Mouse (Mus musculus) forebrain, embryonic 13.5 days (tissue): ENCODE data around the gene Acsl1. TPM values are rescaled to one million over a fixed set of nuclear protein-coding genes. Genes with fewer than 3 reads are reported as not detected.

Source experiments
- ATAC-seq: fragments of 200-750 bp; cut with Nextera tagmentation; 2 replicates; pipeline ENCODE4 v1.8.0; 2017
- H3K27ac ChIP-seq: fragments of 300-500 bp; sonication (generic); 2 replicates; pipeline ENCODE4 v1.5.1; 2015; ENCODE audit warnings: inconsistent platforms, mild to moderate bottlenecking, moderate library complexity
- H3K27me3 ChIP-seq: fragments of 300-500 bp; sonication (generic); 2 replicates; pipeline ENCODE4 v1.6.1; 2015; ENCODE audit warnings: mild to moderate bottlenecking, inconsistent platforms
- H3K36me3 ChIP-seq: fragments of 300-500 bp; sonication (generic); 2 replicates; pipeline ENCODE4 v1.6.1; 2015; ENCODE audit warnings: mild to moderate bottlenecking, inconsistent platforms; ENCODE audit not compliant: poor library complexity, severe bottlenecking
- H3K4me1 ChIP-seq: fragments of 300-500 bp; sonication (generic); 2 replicates; pipeline ENCODE4 v1.6.1; 2015; ENCODE audit warnings: inconsistent platforms
- H3K4me2 ChIP-seq: fragments of 300-500 bp; sonication (generic); 2 replicates; pipeline ENCODE4 v1.6.1; 2015; ENCODE audit warnings: inconsistent platforms, mild to moderate bottlenecking, moderate library complexity
- H3K4me3 ChIP-seq: fragments of 300-500 bp; sonication (generic); 2 replicates; pipeline ENCODE4 v1.5.1; 2015; ENCODE audit warnings: mild to moderate bottlenecking, inconsistent platforms
- H3K9ac ChIP-seq: fragments of 300-500 bp; sonication (generic); 2 replicates; pipeline ENCODE4 v1.6.1; 2015; ENCODE audit warnings: mild to moderate bottlenecking, inconsistent platforms
- H3K9me3 ChIP-seq: fragments of 300-500 bp; sonication (generic); replicated peaks from 2 replicates; pipeline ENCODE4 v1.6.1; 2016; ENCODE audit warnings: inconsistent platforms
- WGBS: fragments of 180-500 bp; shearing (Covaris S2); methylation state at CpG from one replicate; pipeline ENCODE4 v1.1.7; 2015; 5-methylcytosine and 5-hydroxymethylcytosine counted together
- polyA plus RNA-seq: library from polyadenylated mRNA; unstranded; fragments of >200 nt; fragmentation: Nextera tagmentation; extraction: Ambion mirVana; gene quantifications from 2 replicates; pipeline ENCODE4 v1.2.1, GENCODE M21; 2015

The Acsl1 gene
- polyA plus RNA-seq, 1 experiment from 2014 or later, result 5.8 TPM

GRCm38 (mm10) chr8:46449723-46450251 lies 21.1 kb upstream of the Acsl1 start:
- no peaks in the 10 kb centered on the region for H3K27me3 ChIP-seq
- 76% methylated on average over 8 of the region's 8 CpGs for WGBS
- no peak for ATAC-seq

GRCm38 (mm10) chr8:46458215-46458811 lies 12.5 kb upstream of the Acsl1 start:
- peaks cover 7% of the 10 kb centered on the region; the same call in 1 of the 2 replicates for H3K9me3 ChIP-seq
- no peaks in the 10 kb centered on the region for H3K27me3 ChIP-seq
- no peak overlapping the region for H3K27ac ChIP-seq
- H3K4me3 ChIP-seq, result no peak overlapping the region
- H3K9ac ChIP-seq, result no peak overlapping the region
- WGBS, result 65% methylated on average over 6 of the region's 6 CpGs
- no peak overlapping the region for H3K4me2 ChIP-seq
- no peaks in the 10 kb centered on the region for H3K4me1 ChIP-seq
- no peaks in the 10 kb centered on the region for H3K36me3 ChIP-seq
- ATAC-seq, result no peak

More at GRCm38 (mm10) chr8:46449723-46450251, 21.1 kb upstream of the Acsl1 start:
- no peaks in the 10 kb centered on the region for H3K36me3 ChIP-seq
- no peak overlapping the region for H3K27ac ChIP-seq
- H3K9ac ChIP-seq, result no peak overlapping the region
- peaks cover 7% of the 10 kb centered on the region; the same call in 1 of the 2 replicates for H3K9me3 ChIP-seq
- no peak overlapping the region for H3K4me2 ChIP-seq
- no peak overlapping the region for H3K4me3 ChIP-seq
- no peaks in the 10 kb centered on the region for H3K4me1 ChIP-seq

GRCm38 (mm10) chr8:46468400-46468799 lies 2.4 kb upstream of the Acsl1 start:
- no peak overlapping the region for H3K9ac ChIP-seq
- no peak overlapping the region for H3K4me2 ChIP-seq
- peaks cover 6% of the 10 kb centered on the region; the same call in 1 of the 2 replicates for H3K27me3 ChIP-seq
- H3K36me3 ChIP-seq, result no peaks in the 10 kb centered on the region
- no peak for ATAC-seq
- no peaks in the 10 kb centered on the region for H3K9me3 ChIP-seq
- WGBS, result 86% methylated on average over 2 of the region's 2 CpGs
- no peak overlapping the region for H3K27ac ChIP-seq
- H3K4me1 ChIP-seq, result peaks cover 5% of the 10 kb centered on the region; the same call in 1 of the 2 replicates
- H3K4me3 ChIP-seq, result no peak overlapping the region

- ATAC-seq, result no peak
- WGBS, result 92% methylated on average over 8 of the region's 8 CpGs
- Histone ChIP-seq H3K9ac (no peak overlapping the region), H3K4me3 (no peak overlapping the region), H3K4me2 (no peak overlapping the region), H3K27ac (no peak overlapping the region), H3K9me3 (no peaks in the 10 kb centered on the region), H3K27me3 (peaks cover 9% of the 10 kb centered on the region; the same call in 1 of the 2 replicates), H3K4me1 (peaks cover 5% of the 10 kb centered on the region; the same call in 1 of the 2 replicates), H3K36me3 (no peaks in the 10 kb centered on the region)
Measured at GRCm38 (mm10) chr8:46469071-46469769, 1.6 kb upstream of the Acsl1 start.

GRCm38 (mm10) chr8:46470091-46470791 lies 596 bp upstream of the Acsl1 start:
- Histone ChIP-seq H3K36me3 (no peaks in the 10 kb centered on the region), H3K4me1 (peaks cover 5% of the 10 kb centered on the region; the same call in 1 of the 2 replicates), H3K27ac (no peak overlapping the region), H3K4me2 (peak overlapping the region; percentile 95), H3K27me3 (peaks cover 9% of the 10 kb centered on the region; the same call in 1 of the 2 replicates), H3K4me3 (peak overlapping the region; percentile 85), H3K9ac (no peak overlapping the region), H3K9me3 (no peaks in the 10 kb centered on the region)
- 41% methylated on average over 15 of the region's 15 CpGs for WGBS
- no peak; the same call in 1 of the 2 replicates for ATAC-seq

GRCm38 (mm10) chr8:46471926-46472485 lies 1.2 kb downstream of the Acsl1 start:
- Histone ChIP-seq H3K4me1 (peaks cover 5% of the 10 kb centered on the region; the same call in 1 of the 2 replicates), H3K27me3 (peaks cover 9% of the 10 kb centered on the region; the same call in 1 of the 2 replicates), H3K4me2 (peak overlapping the region; percentile 95), H3K27ac (no peak overlapping the region), H3K9me3 (no peaks in the 10 kb centered on the region), H3K9ac (peak overlapping the region; percentile 86), H3K36me3 (no peaks in the 10 kb centered on the region), H3K4me3 (peak overlapping the region; percentile 85)
- 44% methylated on average over 9 of the region's 9 CpGs for WGBS
- ATAC-seq, result no peak

- Histone ChIP-seq H3K4me1 (peaks cover 5% of the 10 kb centered on the region; the same call in 1 of the 2 replicates), H3K36me3 (no peaks in the 10 kb centered on the region), H3K9ac (no peak overlapping the region), H3K27ac (no peak overlapping the region), H3K4me3 (no peak overlapping the region), H3K9me3 (no peaks in the 10 kb centered on the region), H3K27me3 (peaks cover 9% of the 10 kb centered on the region; the same call in 1 of the 2 replicates), H3K4me2 (no peak overlapping the region)
- 95% methylated on average over 3 of the region's 3 CpGs for WGBS
- no peak for ATAC-seq
Measured at GRCm38 (mm10) chr8:46474120-46474519, 3.3 kb downstream of the Acsl1 start.

GRCm38 (mm10) chr8:46474634-46475033 lies 3.8 kb downstream of the Acsl1 start:
- no peak for ATAC-seq
- H3K36me3 ChIP-seq, result no peaks in the 10 kb centered on the region
- H3K27ac ChIP-seq, result no peak overlapping the region
- H3K4me3 ChIP-seq, result no peak overlapping the region
- 91% methylated on average over 6 of the region's 6 CpGs for WGBS
- no peak overlapping the region for H3K4me2 ChIP-seq
- H3K4me1 ChIP-seq, result peaks cover 5% of the 10 kb centered on the region; the same call in 1 of the 2 replicates
- no peak overlapping the region for H3K9ac ChIP-seq
- peaks cover 9% of the 10 kb centered on the region; the same call in 1 of the 2 replicates for H3K27me3 ChIP-seq
- no peaks in the 10 kb centered on the region for H3K9me3 ChIP-seq

GRCm38 (mm10) chr8:46475404-46475803 lies 4.6 kb downstream of the Acsl1 start:
- Histone ChIP-seq H3K36me3 (no peaks in the 10 kb centered on the region), H3K9ac (no peak overlapping the region), H3K4me1 (peaks cover 11% of the 10 kb centered on the region; the same call in 1 of the 2 replicates), H3K4me2 (no peak overlapping the region), H3K4me3 (no peak overlapping the region), H3K27ac (no peak overlapping the region), H3K9me3 (no peaks in the 10 kb centered on the region), H3K27me3 (peaks cover 9% of the 10 kb centered on the region; the same call in 1 of the 2 replicates)
- 89% methylated on average over 11 of the region's 11 CpGs for WGBS
- ATAC-seq, result no peak

GRCm38 (mm10) chr8:46475942-46476341 lies 5.1 kb downstream of the Acsl1 start:
- Histone ChIP-seq H3K4me1 (peaks cover 13% of the 10 kb centered on the region; the same call in 1 of the 2 replicates), H3K27me3 (peaks cover 9% of the 10 kb centered on the region; the same call in 1 of the 2 replicates), H3K36me3 (no peaks in the 10 kb centered on the region), H3K27ac (no peak overlapping the region), H3K9ac (no peak overlapping the region), H3K4me2 (no peak overlapping the region), H3K4me3 (no peak overlapping the region), H3K9me3 (no peaks in the 10 kb centered on the region)
- ATAC-seq, result no peak
- WGBS, result 88% methylated on average over 3 of the region's 3 CpGs

- Histone ChIP-seq H3K4me3 (no peak overlapping the region), H3K4me1 (0 out of 2 replicates have a peak, but pooled peaks cover 8% of the 10 kb centered on the region), H3K27me3 (peaks cover 8% of the 10 kb centered on the region; the same call in 1 of the 2 replicates), H3K4me2 (no peak overlapping the region), H3K9ac (no peak overlapping the region), H3K9me3 (no peaks in the 10 kb centered on the region), H3K27ac (no peak overlapping the region), H3K36me3 (no peaks in the 10 kb centered on the region)
- 90% methylated on average over 9 of the region's 9 CpGs for WGBS
- ATAC-seq, result no peak
Measured at GRCm38 (mm10) chr8:46477747-46478458, 7.1 kb downstream of the Acsl1 start.
